Mouse (Mus musculus) heart, embryonic 16.5 days (tissue): ENCODE data around the gene Nip7. TPM values are rescaled to one million over a fixed set of nuclear protein-coding genes. Genes with fewer than 3 reads are reported as not detected.

Source experiments
- ATAC-seq: fragments of 200-750 bp; cut with Nextera tagmentation; replicated peaks from 2 replicates; pipeline ENCODE4 v1.8.0; 2017; ENCODE audit warnings: moderate number of reproducible peaks; ENCODE audit not compliant: insufficient read depth, low FRiP score; ENCODE audit errors: extremely low read depth
- H3K27ac ChIP-seq: fragments of 300-500 bp; sonication (generic); 2 replicates; pipeline ENCODE4 v1.5.1; 2014; ENCODE audit warnings: mild to moderate bottlenecking, low read length, control low read depth, moderate library complexity
- H3K27me3 ChIP-seq: fragments of 300-500 bp; sonication (generic); 2 replicates; pipeline ENCODE4 v1.6.1; 2014; ENCODE audit warnings: low read length, mixed read lengths; ENCODE audit not compliant: control insufficient read depth, insufficient read depth
- H3K36me3 ChIP-seq: fragments of 300-500 bp; sonication (generic); 2 replicates; pipeline ENCODE4 v1.6.1; 2014; ENCODE audit not compliant: control insufficient read depth, insufficient read depth
- H3K4me1 ChIP-seq: fragments of 300-500 bp; sonication (generic); 2 replicates; pipeline ENCODE4 v1.6.1; 2014; ENCODE audit warnings: low read length, mixed read lengths; ENCODE audit not compliant: control insufficient read depth, insufficient read depth
- H3K4me2 ChIP-seq: fragments of 300-500 bp; sonication (generic); 2 replicates; pipeline ENCODE4 v1.6.1; 2014; ENCODE audit warnings: low read depth, mild to moderate bottlenecking, control low read depth, low read length
- H3K4me3 ChIP-seq: fragments of 300-500 bp; sonication (generic); 2 replicates; pipeline ENCODE4 v1.5.1; 2014; ENCODE audit warnings: mild to moderate bottlenecking, control low read depth, low read length
- H3K9ac ChIP-seq: fragments of 300-500 bp; sonication (generic); 2 replicates; pipeline ENCODE4 v1.6.1; 2014; ENCODE audit warnings: low read length, control low read depth
- H3K9me3 ChIP-seq: fragments of 300-500 bp; sonication (generic); replicated peaks from 2 replicates; pipeline ENCODE4 v1.6.1; 2016; ENCODE audit warnings: low read length; ENCODE audit not compliant: control insufficient read depth
- WGBS: fragments of 180-500 bp; shearing (Covaris S2); extraction: QIAGEN DNeasy Blood & Tissue Kit; methylation state at CpG from one replicate; pipeline ENCODE4 v1.1.7; 2014; 5-methylcytosine and 5-hydroxymethylcytosine counted together
- polyA plus RNA-seq: library from polyadenylated mRNA; unstranded; fragments of >200 nt; fragmentation: Nextera tagmentation; extraction: Ambion mirVana; gene quantifications from 2 replicates; pipeline ENCODE4 v1.2.1, GENCODE M21; 2015

The Nip7 gene
- polyA plus RNA-seq: 45.3 and 49.9 TPM in 2 replicates

- H3K36me3 ChIP-seq: peaks cover 32% of the 10 kb centered on the region
- peak within 1 kb of the TSS; percentile 83 for H3K27ac ChIP-seq
- no peaks in the 10 kb centered on the region for H3K27me3 ChIP-seq
- H3K4me3 ChIP-seq: peak within 1 kb of the TSS; percentile 99
- peak within 1 kb of the TSS; percentile 95 for H3K9ac ChIP-seq
- WGBS: under 1% methylated on average over 88 of the region's 88 CpGs
- no peaks in the 10 kb centered on the region for H3K9me3 ChIP-seq
- ATAC-seq: peak; percentile 95
- peak within 1 kb of the TSS; percentile 96 for H3K4me2 ChIP-seq
- H3K4me1 ChIP-seq: peaks cover 17% of the 10 kb centered on the region
These were observed at the start of gene Nip7, which contains the start of gene Cog8 for GRCm38 (mm10) chr8:107056076-107056972. TSS of gene Nip7 (plus strand) at chr8:107056877. TSS of gene Cog8 (minus strand) at chr8:107056689.

DNA sequence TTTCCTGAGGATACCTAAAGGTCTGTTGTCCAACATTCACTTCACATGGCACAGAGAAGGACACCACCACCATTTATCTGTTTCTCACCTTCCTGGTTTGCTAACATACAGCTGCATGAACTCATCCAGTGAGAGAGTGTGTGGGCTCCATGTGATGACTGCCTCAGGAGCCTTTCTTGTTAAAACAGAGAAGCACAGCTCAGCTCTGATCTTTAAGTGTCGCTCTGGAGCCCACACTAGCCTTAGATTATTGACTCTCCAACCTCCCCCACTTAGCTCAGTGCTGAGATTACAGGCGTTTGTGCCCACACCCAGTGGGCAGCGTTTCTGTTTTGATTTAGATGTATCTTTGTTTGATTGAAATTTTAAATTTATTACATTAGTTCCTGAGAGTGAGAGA lies 48.9 kb upstream of the Nip7 start:
- no peak overlapping the region for H3K27ac ChIP-seq
- no peaks in the 10 kb centered on the region for H3K27me3 ChIP-seq
- H3K4me3 ChIP-seq: no peak overlapping the region
- H3K4me2 ChIP-seq: no peak overlapping the region
- 0 out of 2 replicates have a peak, but pooled peaks cover 5% of the 10 kb centered on the region for H3K4me1 ChIP-seq
- ATAC-seq: no peak
- H3K9ac ChIP-seq: no peak overlapping the region
- H3K36me3 ChIP-seq: peaks cover 7% of the 10 kb centered on the region
- H3K9me3 ChIP-seq: no peaks in the 10 kb centered on the region
- WGBS: 77% methylated on average over 3 of the region's 3 CpGs

GRCm38 (mm10) chr8:107012666-107013065 lies 44.0 kb upstream of the Nip7 start:
- H3K27ac ChIP-seq: no peak overlapping the region
- 83% methylated on average over 2 of the region's 2 CpGs for WGBS
- no peak for ATAC-seq
- no peaks in the 10 kb centered on the region for H3K9me3 ChIP-seq
- no peak overlapping the region for H3K4me3 ChIP-seq
- H3K9ac ChIP-seq: no peak overlapping the region
- H3K27me3 ChIP-seq: no peaks in the 10 kb centered on the region
- H3K36me3 ChIP-seq: peaks cover 7% of the 10 kb centered on the region; the same call in 1 of the 2 replicates
- no peaks in the 10 kb centered on the region for H3K4me1 ChIP-seq
- no peak overlapping the region for H3K4me2 ChIP-seq

- peaks cover 7% of the 10 kb centered on the region; the same call in 1 of the 2 replicates for H3K36me3 ChIP-seq
- H3K27me3 ChIP-seq: no peaks in the 10 kb centered on the region
- WGBS: 70% methylated on average over 1 of the region's 1 CpGs
- no peak for ATAC-seq
- H3K4me2 ChIP-seq: no peak overlapping the region
- H3K4me1 ChIP-seq: no peaks in the 10 kb centered on the region
- no peak overlapping the region for H3K4me3 ChIP-seq
- H3K9ac ChIP-seq: no peak overlapping the region
- no peak overlapping the region for H3K27ac ChIP-seq
- no peaks in the 10 kb centered on the region for H3K9me3 ChIP-seq
These were observed 41.8 kb upstream of the Nip7 start for GRCm38 (mm10) chr8:107014915-107015314.

GRCm38 (mm10) chr8:107023479-107023878 lies 33.2 kb upstream of the Nip7 start:
- H3K9me3 ChIP-seq: no peaks in the 10 kb centered on the region
- no peaks in the 10 kb centered on the region for H3K4me1 ChIP-seq
- H3K27me3 ChIP-seq: no peaks in the 10 kb centered on the region
- H3K27ac ChIP-seq: no peak overlapping the region
- 83% methylated on average over 8 of the region's 8 CpGs for WGBS
- no peak overlapping the region for H3K4me3 ChIP-seq
- H3K4me2 ChIP-seq: no peak overlapping the region
- ATAC-seq: no peak
- no peak overlapping the region for H3K9ac ChIP-seq
- H3K36me3 ChIP-seq: no peaks in the 10 kb centered on the region

GRCm38 (mm10) chr8:107029310-107029709 lies 27.4 kb upstream of the Nip7 start:
- H3K4me2 ChIP-seq: no peak overlapping the region
- no peaks in the 10 kb centered on the region for H3K36me3 ChIP-seq
- H3K27ac ChIP-seq: no peak overlapping the region
- no peak overlapping the region for H3K9ac ChIP-seq
- no peak overlapping the region for H3K4me3 ChIP-seq
- ATAC-seq: no peak
- H3K9me3 ChIP-seq: no peaks in the 10 kb centered on the region; the same call in 1 of the 2 replicates
- H3K27me3 ChIP-seq: no peaks in the 10 kb centered on the region
- H3K4me1 ChIP-seq: peaks cover 15% of the 10 kb centered on the region
- 74% methylated on average over 3 of the region's 3 CpGs for WGBS

DNA sequence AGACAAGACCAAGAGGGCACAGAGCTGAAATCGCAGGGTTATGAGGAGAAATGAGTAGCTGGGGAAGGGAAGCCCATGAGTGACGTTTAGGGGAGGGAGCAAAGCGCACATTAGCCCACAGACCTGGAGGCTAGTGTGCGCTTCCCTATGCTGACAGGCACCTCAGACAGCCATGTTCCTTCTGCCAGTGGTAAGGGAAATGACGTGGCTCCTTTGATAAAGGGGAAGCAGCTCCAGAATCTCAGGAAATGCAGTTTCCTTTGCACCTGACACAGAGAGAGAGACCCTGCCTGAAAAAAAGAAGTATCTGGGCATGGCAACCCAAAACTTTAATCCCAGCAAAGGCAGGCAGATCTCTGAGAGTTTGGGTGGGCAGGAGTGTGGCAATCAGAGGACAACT lies 26.6 kb upstream of the Nip7 start:
- no peak for ATAC-seq
- no peak overlapping the region for H3K4me3 ChIP-seq
- 64% methylated on average over 5 of the region's 5 CpGs for WGBS
- no peaks in the 10 kb centered on the region for H3K27me3 ChIP-seq
- no peak overlapping the region for H3K9ac ChIP-seq
- no peak overlapping the region for H3K27ac ChIP-seq
- no peaks in the 10 kb centered on the region; the same call in 1 of the 2 replicates for H3K9me3 ChIP-seq
- peaks cover 15% of the 10 kb centered on the region for H3K4me1 ChIP-seq
- H3K4me2 ChIP-seq: no peak overlapping the region
- no peaks in the 10 kb centered on the region for H3K36me3 ChIP-seq

GRCm38 (mm10) chr8:107030650-107031576 lies 25.8 kb upstream of the Nip7 start, which contains the start of gene Vps4a:
TSS of gene Vps4a (plus strand) at chr8:107031222.
- no peaks in the 10 kb centered on the region for H3K27me3 ChIP-seq

More at GRCm38 (mm10) chr8:107030650-107031576, 25.8 kb upstream of the Nip7 start, which contains the start of gene Vps4a:
- H3K36me3 ChIP-seq: no peaks in the 10 kb centered on the region
- no peaks in the 10 kb centered on the region; the same call in 1 of the 2 replicates for H3K9me3 ChIP-seq
- H3K9ac ChIP-seq: peak within 1 kb of the TSS; percentile 96
- 5% methylated on average over 66 of the region's 66 CpGs for WGBS
- peak within 1 kb of the TSS; percentile 84 for H3K4me2 ChIP-seq
- peak within 1 kb of the TSS; percentile 81 for H3K27ac ChIP-seq
- peak; percentile 95 for ATAC-seq
- H3K4me3 ChIP-seq: peak within 1 kb of the TSS; percentile 86
- peaks cover 15% of the 10 kb centered on the region for H3K4me1 ChIP-seq
